Mouse (Mus musculus) stomach, embryonic 15.5 days (tissue): ENCODE results near the gene Serf2. TPM values are rescaled to one million over a fixed set of nuclear protein-coding genes. Genes with fewer than 3 reads are reported as not detected.

ENCODE experiments used
- microRNA-seq: library from miRNA; unstranded; fragments of <30 nt; microRNA quantifications from one replicate; pipeline ENCODE4, GENCODE M21; 2016
- polyA plus RNA-seq: library from polyadenylated mRNA; unstranded; fragments of >200 nt; fragmentation: Nextera tagmentation; extraction: Ambion mirVana; gene quantifications from 2 replicates; pipeline ENCODE4 v1.2.1, GENCODE M21; 2015

Serf2 gene
- polyA plus RNA-seq, 1 experiment from 2014 or later: 538 TPM

Small RNAs within 50 kb of the gene (microRNA-seq; reads per million reads assigned to microRNA genes)
- gene Gm22953: not detected

Other genes with a start within 250 kb of the Serf2 start
- gene Trp53bp1, start 177.8 kb upstream of the Serf2 start, polyA plus RNA-seq: 51.9 and 60.6 TPM in 2 replicates
- 4.0 and 5.3 TPM in 2 replicates for gene Map1a, start 159.6 kb upstream of the Serf2 start, polyA plus RNA-seq
- 16.7 and 18.1 TPM in 2 replicates for gene Ppip5k1, start 93.8 kb upstream of the Serf2 start, polyA plus RNA-seq
- 157 and 165 TPM in 2 replicates for gene Ckmt1, start 91.5 kb upstream of the Serf2 start, polyA plus RNA-seq
- gene Strc, start 62.0 kb upstream of the Serf2 start, polyA plus RNA-seq: not detected in 2 replicates
- 742 and 872 TPM in 2 replicates for gene Pdia3, start 35.4 kb upstream of the Serf2 start, polyA plus RNA-seq
- 1.6 and 2.3 TPM in 2 replicates for gene Catsper2, start 35.4 kb upstream of the Serf2 start, polyA plus RNA-seq
- gene Ell3, start 4.9 kb upstream of the Serf2 start, polyA plus RNA-seq: 10.1 and 10.9 TPM in 2 replicates
- 96.0 and 102 TPM in 2 replicates for gene Hypk, start 4.1 kb downstream of the Serf2 start, polyA plus RNA-seq
- gene Serinc4, start 7.6 kb downstream of the Serf2 start, polyA plus RNA-seq: 0.30 and 0.67 TPM in 2 replicates
- gene Mfap1b, start 24.9 kb downstream of the Serf2 start, polyA plus RNA-seq: 45.7 and 47.5 TPM in 2 replicates
- 23.9 and 24.5 TPM in 2 replicates for gene Mfap1a, start 57.5 kb downstream of the Serf2 start, polyA plus RNA-seq
- gene Wdr76, start 57.5 kb downstream of the Serf2 start, polyA plus RNA-seq: 7.7 and 8.0 TPM in 2 replicates